Mouse (Mus musculus): ENCODE results near the gene Dxo.

DNA sequence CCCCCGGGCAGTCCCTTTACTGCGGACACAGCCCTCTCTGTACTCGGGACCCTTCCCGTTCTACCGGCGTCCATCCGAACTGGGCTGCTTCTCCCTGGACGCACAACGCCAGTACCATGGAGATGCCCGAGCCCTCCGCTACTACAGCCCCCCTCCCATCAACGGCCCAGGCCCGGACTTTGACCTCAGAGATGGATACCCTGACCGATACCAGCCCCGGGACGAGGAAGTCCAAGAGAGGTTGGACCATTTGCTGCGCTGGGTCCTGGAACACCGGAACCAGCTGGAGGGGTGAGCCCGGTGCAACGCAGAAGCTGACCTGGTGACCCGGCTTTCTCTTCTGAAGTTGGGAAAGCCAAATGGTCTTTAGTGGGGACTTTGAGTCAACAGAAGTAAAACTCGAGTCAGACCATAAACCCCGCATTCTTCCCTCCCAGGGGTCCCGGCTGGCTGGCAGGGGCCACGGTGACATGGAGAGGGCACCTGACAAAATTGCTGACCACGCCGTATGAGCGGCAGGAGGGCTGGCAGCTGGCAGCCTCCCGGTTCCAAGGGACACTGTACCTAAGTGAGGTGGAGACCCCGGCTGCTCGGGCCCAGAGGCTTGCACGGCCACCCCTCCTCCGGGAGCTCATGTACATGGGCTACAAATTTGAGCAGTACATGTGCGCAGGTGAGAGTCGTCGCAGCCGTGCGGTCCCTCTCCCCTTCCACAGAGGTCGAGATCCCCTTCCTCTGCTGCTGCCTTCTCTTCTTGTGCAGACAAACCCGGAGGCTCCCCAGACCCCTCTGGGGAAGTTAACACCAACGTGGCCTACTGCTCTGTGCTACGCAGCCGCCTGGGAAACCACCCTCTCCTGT lies 875 bp downstream of the Dxo start:
- no peak for TF ChIP-seq CTCF (IDR thresholded peaks at IDR 0.05; ENCODE audit: low read depth)
- no peak for TF ChIP-seq EP300 (optimal IDR thresholded peaks at IDR 0.05)

All from stomach, postnatal 0 days (tissue).